Mouse (Mus musculus): ENCODE data around the gene Veph1. TPM values are rescaled to one million over a fixed set of nuclear protein-coding genes. Genes with fewer than 3 reads are reported as not detected.

Gene Veph1
- polyA plus RNA-seq, 1 experiment from 2014 or later = 5.8 TPM

- no peak overlapping the region for H3K4me3 ChIP-seq (ENCODE audit: low read depth, low read length)
- WGBS = 77% methylated on average over 2 of the region's 2 CpGs
- no peak overlapping the region for H3K27ac ChIP-seq (ENCODE audit: low read depth, low read length)
- ATAC-seq (ENCODE audit: low read depth) = no peak
- H3K9ac ChIP-seq (replicated peaks; ENCODE audit: low read depth, low read length) = no peak overlapping the region
- H3K9me3 ChIP-seq (ENCODE audit: control insufficient read depth, low read length) = no peaks in the 10 kb centered on the region
- no peak overlapping the region for H3K4me2 ChIP-seq (ENCODE audit: low read depth, low read length)
- H3K27me3 ChIP-seq (ENCODE audit: control insufficient read depth, insufficient read depth, low read length) = no peaks in the 10 kb centered on the region
- no peaks in the 10 kb centered on the region for H3K4me1 ChIP-seq (ENCODE audit: control insufficient read depth, insufficient read depth, low read length)
- no peaks in the 10 kb centered on the region for H3K36me3 ChIP-seq (ENCODE audit: control insufficient read depth, insufficient read depth, low read length)
Measured at GRCm38 (mm10) chr3:66091746-66092145, 204.9 kb downstream of the Veph1 start.

GRCm38 (mm10) chr3:66087608-66088007 is 209.0 kb downstream of the Veph1 start:
- H3K4me3 ChIP-seq (ENCODE audit: low read depth, low read length) = no peak overlapping the region
- H3K4me2 ChIP-seq (ENCODE audit: low read depth, low read length) = no peak overlapping the region
- no peak overlapping the region for H3K27ac ChIP-seq (ENCODE audit: low read depth, low read length)
- no peak for ATAC-seq (ENCODE audit: low read depth)
- WGBS = 86% methylated on average over 7 of the region's 7 CpGs
- H3K27me3 ChIP-seq (ENCODE audit: control insufficient read depth, insufficient read depth, low read length) = no peaks in the 10 kb centered on the region
- H3K4me1 ChIP-seq (ENCODE audit: control insufficient read depth, insufficient read depth, low read length) = no peaks in the 10 kb centered on the region
- H3K36me3 ChIP-seq (ENCODE audit: control insufficient read depth, insufficient read depth, low read length) = no peaks in the 10 kb centered on the region
- no peaks in the 10 kb centered on the region for H3K9me3 ChIP-seq (ENCODE audit: control insufficient read depth, low read length)
- H3K9ac ChIP-seq (replicated peaks; ENCODE audit: low read depth, low read length) = no peak overlapping the region

GRCm38 (mm10) chr3:66083856-66084255 is 212.8 kb downstream of the Veph1 start:
- Histone ChIP-seq H3K4me3 (ENCODE audit: low read depth, low read length) (no peak overlapping the region), H3K4me2 (ENCODE audit: low read depth, low read length) (no peak overlapping the region), H3K9me3 (ENCODE audit: control insufficient read depth, low read length) (no peaks in the 10 kb centered on the region), H3K4me1 (ENCODE audit: control insufficient read depth, insufficient read depth, low read length) (no peaks in the 10 kb centered on the region), H3K36me3 (ENCODE audit: control insufficient read depth, insufficient read depth, low read length) (no peaks in the 10 kb centered on the region), H3K27ac (ENCODE audit: low read depth, low read length) (no peak overlapping the region), H3K27me3 (ENCODE audit: control insufficient read depth, insufficient read depth, low read length) (no peaks in the 10 kb centered on the region), H3K9ac (replicated peaks; ENCODE audit: low read depth, low read length) (no peak overlapping the region)
- no peak for ATAC-seq (ENCODE audit: low read depth)
- WGBS = 86% methylated on average over 3 of the region's 3 CpGs

- H3K27me3 ChIP-seq (ENCODE audit: control insufficient read depth, insufficient read depth, low read length) = no peaks in the 10 kb centered on the region
- H3K9me3 ChIP-seq (ENCODE audit: control insufficient read depth, low read length) = no peaks in the 10 kb centered on the region
- no peak for ATAC-seq (ENCODE audit: low read depth)
- H3K27ac ChIP-seq (ENCODE audit: low read depth, low read length) = no peak overlapping the region
- H3K4me3 ChIP-seq (ENCODE audit: low read depth, low read length) = no peak overlapping the region
- H3K4me1 ChIP-seq (ENCODE audit: control insufficient read depth, insufficient read depth, low read length) = no peaks in the 10 kb centered on the region
- 73% methylated on average over 5 of the region's 5 CpGs for WGBS
- H3K36me3 ChIP-seq (ENCODE audit: control insufficient read depth, insufficient read depth, low read length) = no peaks in the 10 kb centered on the region
- no peak overlapping the region for H3K4me2 ChIP-seq (ENCODE audit: low read depth, low read length)
- no peak overlapping the region for H3K9ac ChIP-seq (replicated peaks; ENCODE audit: low read depth, low read length)
Measured at GRCm38 (mm10) chr3:66083407-66083806, 213.2 kb downstream of the Veph1 start.

GRCm38 (mm10) chr3:66082975-66083374 is 213.7 kb downstream of the Veph1 start:
- no peaks in the 10 kb centered on the region for H3K36me3 ChIP-seq (ENCODE audit: control insufficient read depth, insufficient read depth, low read length)
- H3K9me3 ChIP-seq (ENCODE audit: control insufficient read depth, low read length) = no peaks in the 10 kb centered on the region
- WGBS = 75% methylated on average over 4 of the region's 4 CpGs
- no peak overlapping the region for H3K4me3 ChIP-seq (ENCODE audit: low read depth, low read length)
- no peak overlapping the region for H3K4me2 ChIP-seq (ENCODE audit: low read depth, low read length)
- H3K9ac ChIP-seq (replicated peaks; ENCODE audit: low read depth, low read length) = no peak overlapping the region
- H3K27ac ChIP-seq (ENCODE audit: low read depth, low read length) = no peak overlapping the region
- H3K4me1 ChIP-seq (ENCODE audit: control insufficient read depth, insufficient read depth, low read length) = no peaks in the 10 kb centered on the region
- no peak for ATAC-seq (ENCODE audit: low read depth)
- H3K27me3 ChIP-seq (ENCODE audit: control insufficient read depth, insufficient read depth, low read length) = no peaks in the 10 kb centered on the region

GRCm38 (mm10) chr3:66081363-66081736 is 215.3 kb downstream of the Veph1 start:
- ATAC-seq (ENCODE audit: low read depth) = no peak
- no peaks in the 10 kb centered on the region for H3K36me3 ChIP-seq (ENCODE audit: control insufficient read depth, insufficient read depth, low read length)
- no peaks in the 10 kb centered on the region for H3K27me3 ChIP-seq (ENCODE audit: control insufficient read depth, insufficient read depth, low read length)
- H3K4me1 ChIP-seq (ENCODE audit: control insufficient read depth, insufficient read depth, low read length) = no peaks in the 10 kb centered on the region
- no peak overlapping the region for H3K4me2 ChIP-seq (ENCODE audit: low read depth, low read length)
- no peak overlapping the region for H3K9ac ChIP-seq (replicated peaks; ENCODE audit: low read depth, low read length)
- no peaks in the 10 kb centered on the region for H3K9me3 ChIP-seq (ENCODE audit: control insufficient read depth, low read length)
- H3K27ac ChIP-seq (ENCODE audit: low read depth, low read length) = no peak overlapping the region
- 28% methylated on average over 3 of the region's 3 CpGs for WGBS
- no peak overlapping the region for H3K4me3 ChIP-seq (ENCODE audit: low read depth, low read length)

GRCm38 (mm10) chr3:66080631-66081362 is 215.8 kb downstream of the Veph1 start:
- Histone ChIP-seq H3K4me1 (ENCODE audit: control insufficient read depth, insufficient read depth, low read length) (no peaks in the 10 kb centered on the region), H3K27me3 (ENCODE audit: control insufficient read depth, insufficient read depth, low read length) (no peaks in the 10 kb centered on the region), H3K4me3 (ENCODE audit: low read depth, low read length) (no peak overlapping the region), H3K36me3 (ENCODE audit: control insufficient read depth, insufficient read depth, low read length) (no peaks in the 10 kb centered on the region), H3K27ac (ENCODE audit: low read depth, low read length) (no peak overlapping the region), H3K4me2 (ENCODE audit: low read depth, low read length) (no peak overlapping the region), H3K9me3 (ENCODE audit: control insufficient read depth, low read length) (no peaks in the 10 kb centered on the region), H3K9ac (replicated peaks; ENCODE audit: low read depth, low read length) (no peak overlapping the region)
- WGBS = 57% methylated on average over 4 of the region's 4 CpGs
- no peak for ATAC-seq (ENCODE audit: low read depth)

- Histone ChIP-seq H3K27me3 (ENCODE audit: control insufficient read depth, insufficient read depth, low read length) (no peaks in the 10 kb centered on the region), H3K4me1 (ENCODE audit: control insufficient read depth, insufficient read depth, low read length) (no peaks in the 10 kb centered on the region), H3K27ac (ENCODE audit: low read depth, low read length) (no peak overlapping the region), H3K9me3 (ENCODE audit: control insufficient read depth, low read length) (no peaks in the 10 kb centered on the region), H3K4me3 (ENCODE audit: low read depth, low read length) (no peak overlapping the region), H3K4me2 (ENCODE audit: low read depth, low read length) (no peak overlapping the region), H3K9ac (replicated peaks; ENCODE audit: low read depth, low read length) (no peak overlapping the region), H3K36me3 (ENCODE audit: control insufficient read depth, insufficient read depth, low read length) (no peaks in the 10 kb centered on the region)
- WGBS = 90% methylated on average over 4 of the region's 4 CpGs
- no peak for ATAC-seq (ENCODE audit: low read depth)
Measured at GRCm38 (mm10) chr3:66079886-66080285, 216.8 kb downstream of the Veph1 start.

- H3K4me3 ChIP-seq (ENCODE audit: low read depth, low read length) = no peak overlapping the region
- no peaks in the 10 kb centered on the region for H3K36me3 ChIP-seq (ENCODE audit: control insufficient read depth, insufficient read depth, low read length)
- H3K9me3 ChIP-seq (ENCODE audit: control insufficient read depth, low read length) = no peaks in the 10 kb centered on the region
- H3K4me1 ChIP-seq (ENCODE audit: control insufficient read depth, insufficient read depth, low read length) = no peaks in the 10 kb centered on the region
- no peak overlapping the region for H3K9ac ChIP-seq (replicated peaks; ENCODE audit: low read depth, low read length)
- no peak overlapping the region for H3K4me2 ChIP-seq (ENCODE audit: low read depth, low read length)
- no peak overlapping the region for H3K27ac ChIP-seq (ENCODE audit: low read depth, low read length)
- H3K27me3 ChIP-seq (ENCODE audit: control insufficient read depth, insufficient read depth, low read length) = no peaks in the 10 kb centered on the region
- 0 out of 2 replicates have a peak, but pooled peaks have one; percentile 38 for ATAC-seq (ENCODE audit: low read depth)
- 63% methylated on average over 6 of the region's 6 CpGs for WGBS
Measured at GRCm38 (mm10) chr3:66078898-66079537, 217.6 kb downstream of the Veph1 start.

Data from neural tube, embryonic 14.5 days (tissue).